Mouse (Mus musculus) hindlimb bud, embryonic 11.5 days (tissue): ENCODE data around the gene Colq.

ENCODE experiments used
- DNase-seq: peaks from one replicate; pipeline ENCODE4 v3.0.0-alpha.2; 2012; ENCODE audit warnings: low read depth, low spot score; ENCODE audit errors: extremely low spot score

The Colq gene

DNA sequence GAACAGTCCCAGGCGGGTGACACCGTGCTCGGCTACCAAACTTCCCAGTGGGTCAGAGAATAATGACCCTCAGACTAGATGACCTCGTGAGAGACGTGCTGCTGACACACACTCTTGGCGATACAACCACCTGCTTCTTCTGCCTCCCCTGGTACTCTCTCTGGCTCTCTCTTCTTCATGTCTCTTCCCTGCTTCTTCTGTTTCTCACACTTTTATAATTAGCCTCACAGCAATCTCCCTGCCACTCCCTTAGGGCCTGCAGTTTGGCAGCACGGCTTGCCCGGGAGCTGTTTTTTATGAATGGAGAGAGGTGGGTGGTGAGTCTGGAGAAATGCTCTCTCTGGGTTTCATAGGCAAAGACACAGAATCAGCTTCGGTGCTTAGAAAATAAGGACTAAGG is 15.3 kb downstream of the Colq start:
- DNase-seq = no peak

DNA sequence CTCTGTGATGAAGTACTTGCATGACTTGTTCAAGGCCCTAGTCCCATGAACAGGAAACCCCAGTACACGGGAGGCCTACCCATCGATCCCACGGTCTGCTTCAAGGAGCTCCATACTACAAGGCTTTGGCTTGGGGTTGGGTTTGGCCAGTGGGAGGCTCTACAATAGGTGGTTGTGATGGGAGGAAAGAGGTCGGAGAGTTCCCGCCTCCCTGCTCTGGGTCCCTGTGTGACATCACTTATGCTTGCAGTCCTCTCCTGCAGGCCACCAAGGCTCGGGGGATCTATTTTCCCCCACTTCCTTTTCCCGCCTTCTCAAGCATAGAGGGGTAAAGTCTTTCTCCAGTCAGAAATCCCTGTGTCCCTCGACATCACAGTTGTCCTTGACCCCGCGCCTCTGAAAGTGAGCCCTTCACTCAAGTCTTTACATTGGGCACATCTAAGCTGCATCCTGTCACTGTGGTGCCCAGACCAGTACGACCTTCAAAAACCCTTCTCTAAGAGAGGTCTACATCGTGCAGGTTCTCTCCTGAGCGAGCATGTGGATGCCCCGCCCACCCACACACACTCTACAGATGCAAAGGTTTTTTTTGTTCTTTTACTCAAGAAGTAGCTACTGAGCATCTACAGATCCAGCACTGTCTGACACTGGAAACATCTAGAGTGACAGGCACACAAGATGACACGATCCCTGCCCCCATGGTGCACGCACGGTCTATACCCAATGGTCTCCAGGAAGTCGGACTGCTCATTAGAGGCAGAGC is 16.1 kb downstream of the Colq start:
- no peak for DNase-seq

DNA sequence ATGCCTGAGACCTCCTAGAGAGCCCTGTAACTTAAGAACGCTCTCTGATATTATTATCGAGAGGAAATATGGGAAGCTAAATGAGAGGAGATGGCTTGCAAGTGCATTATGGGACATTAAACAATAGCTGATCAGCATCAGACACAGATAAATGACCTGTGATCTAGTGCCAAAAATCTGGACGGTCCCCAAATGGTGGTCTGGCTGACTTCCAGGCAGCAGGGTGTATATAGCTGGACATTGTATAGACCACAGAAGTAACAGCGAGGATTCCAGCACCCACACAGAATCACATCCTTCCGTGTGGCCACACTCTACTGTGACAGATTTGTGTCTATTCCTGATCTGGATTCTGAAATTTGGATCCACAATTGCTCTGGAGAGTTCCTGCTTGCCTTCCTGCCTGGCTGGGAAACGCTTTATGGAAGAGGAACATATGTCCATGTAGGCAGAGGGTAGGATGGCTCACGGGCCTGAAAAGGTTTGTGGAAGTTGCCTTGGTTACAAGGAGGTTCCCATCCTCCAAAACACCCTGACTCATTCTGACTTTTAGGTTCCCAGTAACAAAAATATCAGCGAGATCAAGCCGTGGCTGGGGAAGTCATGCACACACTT is 18.5 kb downstream of the Colq start:
- DNase-seq = no peak

DNA sequence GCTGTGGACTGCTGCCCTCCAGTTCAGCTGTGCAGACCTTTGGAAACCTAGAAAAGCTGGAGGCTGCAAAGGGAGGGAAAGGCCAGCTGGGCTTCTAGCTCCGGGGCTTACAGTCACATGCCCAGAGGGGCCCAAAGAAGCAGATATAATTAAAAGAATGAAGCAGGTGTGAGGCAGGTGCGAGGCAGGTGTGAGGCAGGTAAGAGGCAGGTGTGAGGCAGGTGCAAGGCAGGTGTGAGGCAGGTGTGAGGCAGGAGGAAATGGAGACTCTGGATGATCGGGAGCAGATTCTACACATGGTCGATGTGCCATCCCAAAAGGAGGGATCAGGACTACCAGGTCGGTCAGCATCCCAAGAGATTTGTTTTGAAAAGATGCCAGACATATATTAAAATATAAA is 19.7 kb downstream of the Colq start:
- DNase-seq = no peak

DNA sequence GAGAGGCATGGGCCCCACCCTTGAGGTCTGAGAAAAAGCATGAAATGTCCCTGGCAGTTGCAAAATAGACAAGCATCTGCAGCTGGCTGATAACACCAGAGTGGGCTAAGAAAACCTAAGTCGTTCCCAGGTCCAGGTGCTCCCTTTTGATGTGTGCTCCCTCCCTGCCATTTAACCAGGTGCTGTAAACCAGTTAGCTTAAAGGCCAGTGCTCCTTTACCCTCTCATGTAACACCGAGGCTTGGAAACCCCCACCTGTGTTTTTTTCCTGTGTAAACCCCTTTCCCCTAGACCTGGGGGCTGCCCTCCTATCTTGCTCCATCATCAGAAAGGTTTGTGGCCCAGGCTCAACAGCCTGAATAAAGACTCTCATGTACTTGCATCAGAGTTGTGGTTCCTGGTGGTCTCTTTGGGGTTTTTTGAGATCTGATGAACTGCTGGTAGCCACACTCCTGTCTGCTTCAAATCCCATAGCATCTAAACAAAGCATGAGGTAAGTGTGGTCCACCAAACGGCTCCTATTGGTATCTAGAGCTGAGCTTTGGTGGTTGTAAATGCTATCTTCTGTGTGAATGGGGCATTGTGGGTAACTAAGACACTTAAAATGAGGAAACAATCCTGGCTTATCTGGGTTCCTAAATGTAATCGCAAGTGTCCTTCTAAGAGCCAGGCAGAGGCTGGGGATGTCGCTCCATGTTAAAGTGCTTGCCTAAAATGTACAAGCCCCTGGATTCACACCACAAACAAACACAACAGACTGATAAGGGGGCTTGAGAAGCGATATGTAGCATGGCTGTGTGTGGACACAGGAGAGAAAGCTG is 20.8 kb downstream of the Colq start:
- no peak for DNase-seq

DNA sequence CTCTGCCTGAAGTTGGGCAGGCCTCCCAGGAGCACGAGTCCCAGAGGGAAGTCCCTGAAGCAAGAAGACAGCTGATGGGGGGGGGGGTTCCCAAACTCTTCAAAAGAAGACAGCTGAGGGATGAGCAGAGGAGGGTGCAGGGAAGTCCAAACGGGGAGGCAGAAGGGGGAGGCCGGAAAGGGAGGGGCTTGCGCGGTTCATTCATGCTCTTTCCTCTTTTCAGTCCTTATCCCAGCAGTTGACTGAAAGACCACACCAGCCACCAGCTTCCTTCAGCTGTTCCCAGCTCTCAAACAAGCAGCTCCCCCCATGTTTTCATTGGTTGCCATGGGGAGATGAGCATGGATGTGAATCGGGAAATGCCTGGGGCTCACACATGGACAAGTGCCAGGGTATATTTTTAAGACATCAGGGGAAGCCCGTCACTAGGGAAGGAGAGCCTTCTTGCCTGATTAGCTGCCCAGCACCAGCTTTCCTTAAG is 22.0 kb downstream of the Colq start:
- no peak for DNase-seq

DNA sequence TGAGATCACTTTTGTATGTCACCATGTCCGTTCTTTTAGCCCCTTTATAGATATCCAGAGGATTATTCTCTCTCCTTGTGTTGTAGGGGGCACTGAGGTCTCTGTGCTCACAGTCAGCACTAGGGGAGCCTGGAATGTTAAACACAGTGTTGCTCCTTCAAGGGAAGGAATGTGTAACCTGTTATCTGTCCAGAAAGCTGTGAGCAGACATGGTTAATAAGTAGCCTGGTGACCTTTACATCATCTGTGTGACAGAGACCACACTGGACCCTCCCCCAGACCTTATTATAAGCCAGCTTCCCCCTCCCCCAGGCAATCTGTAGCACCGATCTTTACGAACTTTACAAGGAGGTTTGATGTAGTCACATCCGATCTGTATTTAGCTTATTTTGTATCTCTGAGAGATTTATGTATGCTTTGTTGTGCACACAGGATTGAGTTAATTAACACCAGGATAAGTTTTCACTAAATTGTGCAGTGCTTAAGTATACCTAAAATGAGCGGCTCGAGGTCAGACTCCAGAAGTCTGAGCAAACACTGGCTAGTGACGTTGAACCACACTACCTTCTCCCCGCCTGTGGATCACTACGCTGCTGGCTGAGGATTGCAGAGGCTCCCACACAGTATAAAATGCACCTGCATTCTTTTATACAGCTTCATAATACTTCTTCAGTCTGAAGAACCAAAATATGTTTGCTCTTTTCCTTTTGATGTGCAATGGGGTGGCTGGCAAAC is 25.5 kb downstream of the Colq start:
- DNase-seq = no peak

DNA sequence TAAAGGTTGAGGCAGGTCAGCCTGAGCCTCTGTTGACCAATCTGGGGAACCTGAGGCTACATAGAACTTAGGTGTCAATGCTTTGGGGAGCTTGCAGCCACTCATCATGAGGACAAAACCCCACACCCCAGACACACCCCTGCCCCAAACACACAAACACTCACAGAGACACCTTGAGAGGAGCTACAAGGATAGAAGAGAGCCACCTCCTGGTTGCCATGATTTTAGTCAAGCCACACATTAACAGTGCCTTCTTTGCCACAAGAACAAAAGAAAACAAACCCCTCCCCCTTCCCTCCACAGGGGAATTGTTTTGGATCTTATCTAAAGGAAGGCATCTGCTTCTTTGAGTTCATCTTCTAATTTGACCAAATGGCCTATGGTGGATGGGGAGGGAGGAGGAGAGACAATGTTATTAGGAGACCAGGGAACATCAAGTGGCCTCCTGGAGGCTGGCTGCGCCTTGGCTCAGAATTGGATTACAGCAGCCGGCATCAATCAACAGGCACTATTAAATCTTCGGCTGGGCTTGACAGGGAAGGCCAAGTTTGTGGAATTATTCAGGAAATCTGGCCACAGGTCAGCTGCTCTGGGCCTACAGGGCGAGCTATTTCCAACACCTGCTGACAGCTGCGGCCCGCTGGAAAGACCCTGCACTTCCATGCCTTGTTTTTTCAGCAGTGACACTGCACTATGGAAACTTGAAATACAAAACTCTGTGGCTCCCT is 26.5 kb downstream of the Colq start:
- peak; percentile 24 for DNase-seq

DNA sequence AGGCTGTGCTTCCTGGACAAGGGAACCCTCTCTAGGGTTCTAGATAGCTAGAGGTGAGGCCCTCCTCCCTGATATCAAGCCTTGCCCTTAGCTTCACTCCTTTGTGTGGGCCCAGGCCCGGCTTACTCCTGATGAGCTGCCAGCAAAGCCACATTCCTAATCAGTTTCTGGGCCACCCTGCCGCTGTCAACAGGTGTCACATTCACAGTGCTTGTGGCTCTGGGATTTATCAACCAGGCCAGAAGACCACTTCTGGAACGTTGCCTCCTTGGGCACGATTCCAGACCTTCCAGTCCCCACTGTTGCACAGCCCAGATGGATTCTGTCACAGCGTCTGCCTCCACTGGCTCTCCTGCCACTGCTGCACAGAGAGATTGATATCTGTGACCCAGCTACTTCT is 30.3 kb downstream of the Colq start:
- no peak for DNase-seq

DNA sequence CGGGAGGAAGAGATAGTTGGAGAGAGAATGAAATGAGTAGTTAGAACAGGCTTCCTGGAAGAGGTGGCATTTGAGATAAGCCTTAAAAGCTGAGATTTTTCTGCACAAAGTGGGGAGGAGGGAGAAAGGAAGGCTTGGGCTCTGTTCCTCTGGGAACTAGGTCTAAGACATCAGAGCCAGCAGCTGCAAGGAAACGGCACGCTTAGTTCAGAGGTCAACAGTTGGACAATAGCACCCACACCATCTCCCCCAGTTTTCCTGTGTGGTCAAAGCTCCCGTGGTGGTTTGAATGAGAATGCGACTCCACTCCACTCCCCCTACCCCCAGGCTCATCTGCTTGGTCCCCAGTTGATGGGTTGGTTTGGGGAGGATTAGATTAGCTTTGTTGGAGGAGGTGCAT is 31.9 kb downstream of the Colq start:
- no peak for DNase-seq

DNA sequence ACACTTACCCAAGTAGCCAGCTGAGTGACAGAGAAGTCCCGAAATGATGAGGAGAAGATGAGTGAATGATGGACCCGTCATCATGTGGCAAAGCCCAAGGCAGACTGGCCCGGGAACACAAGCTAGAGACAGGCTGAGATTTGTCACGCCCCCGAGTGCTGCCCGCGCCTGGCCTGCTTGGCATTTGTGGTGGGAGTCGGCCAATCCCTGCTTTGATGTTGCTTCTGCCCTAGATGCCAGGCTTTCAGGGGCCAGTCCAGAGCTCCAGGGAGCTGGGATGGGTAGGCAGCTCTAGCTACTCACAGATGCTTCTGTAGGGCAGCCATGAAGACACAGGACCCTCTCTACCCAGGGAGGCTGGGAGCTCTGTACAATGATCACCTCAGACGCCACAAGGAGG is 33.4 kb downstream of the Colq start:
- no peak for DNase-seq

DNA sequence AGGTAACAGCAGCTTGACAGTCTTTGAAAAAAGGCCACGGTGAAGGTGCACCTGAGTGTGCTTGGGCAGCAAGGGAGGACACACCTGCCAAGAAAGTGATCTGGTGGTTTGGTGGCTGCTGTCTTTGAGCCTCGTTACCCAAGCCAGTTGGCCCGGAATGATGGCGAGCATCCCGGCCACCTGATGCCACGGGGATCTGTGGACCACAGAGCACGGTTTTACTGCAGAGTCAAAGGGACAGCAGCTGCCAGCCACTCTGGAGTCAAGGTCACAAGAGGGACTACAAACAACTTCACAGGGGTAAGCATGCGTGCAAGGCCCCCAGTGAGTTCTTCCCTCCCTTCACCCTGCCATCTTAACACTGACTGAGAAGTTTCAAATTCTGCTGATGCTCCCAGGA is 33.9 kb downstream of the Colq start:
- no peak for DNase-seq

DNA sequence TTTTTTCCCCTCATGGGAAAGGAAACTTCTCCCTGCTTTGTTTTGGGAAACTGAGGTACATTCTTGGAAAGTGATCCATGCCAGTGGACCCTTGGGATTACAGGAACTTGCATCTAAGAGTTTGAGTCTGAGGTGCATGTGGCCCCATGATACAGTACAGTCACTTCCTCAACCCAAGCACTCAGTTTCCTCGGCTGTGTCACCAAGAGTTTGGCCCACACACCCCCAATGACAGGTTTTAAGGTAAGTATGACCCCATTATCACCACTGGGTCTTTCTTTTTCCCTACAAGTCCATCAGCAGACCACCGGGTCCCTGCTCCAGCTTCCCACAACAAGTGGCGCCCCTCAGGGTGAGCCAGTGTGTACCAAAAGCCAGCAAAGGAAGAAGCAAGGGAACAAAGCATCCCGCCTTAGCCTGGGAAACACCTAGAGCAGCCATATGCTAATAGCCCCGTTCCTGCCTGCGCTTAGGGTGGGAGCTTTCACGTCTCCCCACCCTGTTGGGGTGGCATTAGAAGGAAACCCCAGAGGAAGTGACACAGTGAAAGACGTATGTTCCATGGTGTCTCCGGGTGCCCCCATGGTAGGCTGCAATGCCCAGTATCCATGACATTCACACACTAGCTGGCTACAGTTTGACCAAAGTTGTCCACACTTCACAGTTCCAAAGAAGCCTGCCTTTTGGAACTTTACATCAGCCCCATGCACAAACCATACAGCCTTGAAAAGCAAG is 34.5 kb downstream of the Colq start:
- DNase-seq = no peak

DNA sequence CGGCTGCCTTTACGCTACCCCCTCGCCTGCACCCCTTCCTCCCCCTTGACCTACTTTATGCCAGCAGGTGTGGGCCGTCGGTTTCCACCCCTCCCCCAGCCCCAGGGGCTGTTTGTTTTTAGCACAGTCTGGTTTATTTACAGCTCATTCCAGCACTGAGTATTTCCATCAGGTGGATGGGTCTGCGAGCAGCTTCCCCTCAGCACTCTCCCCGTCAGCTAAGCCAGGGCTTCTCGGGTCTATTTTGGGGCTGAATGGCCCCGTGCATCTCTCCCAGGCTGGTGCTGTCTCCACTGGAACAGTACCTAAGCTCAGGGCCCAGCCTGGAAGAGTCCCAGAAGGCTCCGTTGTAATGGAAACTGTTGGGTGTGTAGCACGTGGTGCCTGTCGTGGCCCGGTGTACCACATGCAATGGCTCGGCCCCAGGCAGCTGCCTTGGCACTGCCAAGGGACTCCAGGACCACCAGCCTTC is 35.1 kb downstream of the Colq start:
- DNase-seq = no peak

DNA sequence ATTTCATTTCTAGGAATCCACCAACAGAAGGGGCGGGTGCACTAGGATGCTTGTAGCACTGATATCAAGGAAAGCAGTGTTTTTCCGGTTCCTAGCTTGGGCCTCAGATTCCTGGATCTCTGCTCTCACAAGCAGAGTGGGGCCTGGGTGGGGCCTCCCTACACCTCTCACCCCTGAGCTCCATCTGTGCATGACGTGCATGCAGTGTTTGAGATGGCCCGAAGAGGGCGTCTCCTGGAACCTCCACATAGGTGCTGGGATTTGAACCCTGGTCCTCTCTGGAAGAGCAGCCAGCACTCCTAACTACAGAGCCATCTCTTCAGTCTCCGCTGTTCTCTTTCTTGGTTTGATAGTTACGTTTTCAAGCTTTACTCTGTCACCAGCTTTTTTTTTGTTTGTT is 36.1 kb downstream of the Colq start:
- no peak for DNase-seq

DNA sequence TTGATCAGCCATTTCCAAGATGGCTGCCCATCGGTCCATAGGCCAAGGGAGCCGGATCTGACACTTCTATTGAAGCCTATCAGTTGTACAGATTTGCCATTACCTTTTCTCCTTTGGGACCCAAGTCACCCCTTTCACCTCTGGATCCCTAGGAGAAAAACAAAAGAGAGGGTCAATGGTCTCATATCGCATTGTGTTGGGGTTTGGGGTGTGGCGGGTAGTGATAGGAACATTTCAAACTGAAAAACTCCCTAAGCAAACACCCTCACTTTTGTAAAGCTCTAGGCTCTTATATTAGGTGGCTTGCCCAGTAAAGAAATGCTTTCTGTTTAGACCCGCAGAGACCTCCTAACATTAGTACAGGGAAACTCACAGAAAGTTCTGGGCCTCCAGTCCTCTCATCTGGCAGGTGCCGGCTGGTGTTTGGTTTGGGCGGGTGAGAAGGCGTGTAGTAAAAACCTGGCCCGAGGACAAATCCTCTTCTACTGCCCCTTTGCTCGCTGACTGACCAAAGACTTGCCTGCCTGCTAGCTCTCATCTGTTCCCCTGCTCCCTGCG is 47.2 kb downstream of the Colq start:
- DNase-seq = no peak

DNA sequence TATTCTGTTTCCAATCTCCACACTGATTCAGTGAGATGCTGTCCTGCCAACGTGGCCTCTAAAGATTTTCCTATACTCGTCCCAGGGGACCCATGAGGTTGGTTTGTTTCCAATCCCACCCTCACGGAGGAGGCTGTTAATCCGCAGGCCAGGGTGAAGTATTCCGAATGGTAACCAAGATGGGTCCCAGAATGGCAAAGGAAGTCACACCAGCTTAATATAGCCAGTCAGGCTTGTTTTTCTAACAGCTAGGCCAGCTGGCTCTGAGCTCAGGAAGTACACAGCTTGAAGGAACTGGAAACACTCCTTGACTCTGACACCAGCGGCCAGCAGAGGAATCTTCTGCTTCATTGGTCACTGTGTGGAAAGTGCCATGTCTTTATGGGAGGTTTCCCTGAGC is 53.8 kb downstream of the Colq start:
- DNase-seq = no peak

DNA sequence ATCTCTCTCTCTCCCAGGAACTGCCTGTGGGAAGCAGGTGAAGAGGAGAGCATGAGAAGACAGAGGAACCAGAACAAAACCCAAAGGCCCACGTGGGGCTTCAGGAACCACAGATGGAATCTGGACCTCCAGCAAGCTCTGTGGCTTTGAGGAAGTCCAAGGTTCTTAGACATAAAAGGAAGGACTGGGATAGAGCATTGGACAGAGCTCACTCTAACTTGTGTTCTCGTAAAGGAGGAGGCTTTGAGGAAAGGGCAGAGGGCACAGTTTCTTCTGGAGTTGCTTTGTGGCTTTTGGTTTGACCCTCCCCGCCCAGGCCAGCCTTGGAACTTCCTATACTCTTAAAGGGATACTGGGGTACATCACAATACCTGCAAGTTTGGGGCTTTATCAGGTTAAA is 58.5 kb downstream of the Colq start:
- no peak for DNase-seq

DNA sequence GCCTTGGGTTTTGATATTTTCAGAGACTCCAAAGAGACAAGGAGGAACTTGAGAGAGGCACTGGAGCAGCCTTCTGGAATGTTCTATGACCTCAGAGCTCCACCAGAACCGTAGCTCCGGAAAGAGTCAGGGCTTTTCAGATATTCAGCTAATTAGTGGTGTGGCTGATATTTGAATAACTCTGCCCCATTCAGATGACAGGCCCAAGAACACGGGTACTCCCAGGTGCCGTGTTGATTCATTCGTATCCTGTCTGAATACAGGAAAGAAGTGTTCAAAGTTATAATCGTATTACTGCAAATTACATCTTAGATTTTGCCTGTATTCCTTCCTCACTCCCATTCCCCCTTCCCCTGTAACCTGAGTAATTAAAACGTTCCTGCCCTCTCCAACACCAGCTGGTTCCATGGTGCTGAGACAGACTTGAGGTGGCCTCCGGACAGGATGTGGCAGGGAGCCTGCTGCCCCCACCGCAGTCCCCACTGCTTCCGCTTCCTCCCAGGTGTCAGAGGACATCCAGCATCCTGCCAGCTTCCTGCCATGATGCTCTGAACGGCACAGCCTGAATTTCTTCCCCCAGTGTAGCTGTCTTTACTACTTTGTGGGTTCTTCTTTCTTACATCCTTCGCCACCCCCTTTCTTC is 59.5 kb downstream of the Colq start:
- no peak for DNase-seq
